14 mouse cellular contexts compared by ENCODE assay signal in genomic region chr10:59966743-59967142, GRCm38 (mm10). TPM values are rescaled to one million over a fixed set of nuclear protein-coding genes. Genes with fewer than 3 reads are reported as not detected.
A peak's percentile ranks its signal among the peaks of the same experiment; 100 is the strongest.
DNase-seq lines count a peak whose midpoint lies in the region; ATAC-seq and TF ChIP-seq lines count a peak whose summit lies in the region.
"Had no signal": no experiment of that assay in that cellular context is flagged by ENCODE, and none has a peak within 500 bp of the region (broad histone marks: within the 10 kb centered on the region; RNA-seq: fewer than 3 reads in every experiment).

No protein-coding gene starts in this region.

- H3K27me3 ChIP-seq in forebrain, embryonic 10.5 days (ENCODE audit: poor library complexity, severe bottlenecking): peaks cover 12% of the 10 kb centered on the region; the same call in 1 of the 2 replicates
- 0 out of 2 replicates have a peak, but pooled peaks cover 2% of the 10 kb centered on the region for H3K27me3 ChIP-seq in forebrain, embryonic 12.5 days
- no peaks in the 10 kb centered on the region for H3K27me3 ChIP-seq in liver, adult 2 months (ENCODE audit: control insufficient read depth, insufficient read depth, low read length)
- peaks cover 8% of the 10 kb centered on the region for H3K27me3 ChIP-seq in liver, embryonic 11.5 days (replicated peaks; ENCODE audit: control insufficient read depth, insufficient read depth, low read length)
- H3K27me3 ChIP-seq in limb, embryonic 13.5 days: no peaks in the 10 kb centered on the region
- H3K27me3 ChIP-seq: stomach, embryonic 15.5 days had no signal

- no peak overlapping the region for H3K9ac ChIP-seq in forebrain, embryonic 12.5 days
- no peak overlapping the region for H3K9ac ChIP-seq in liver, adult 2 months (ENCODE audit: low read depth, low read length)
- H3K9ac ChIP-seq in liver, embryonic 11.5 days (ENCODE audit: low read depth, low read length): no peak overlapping the region
- H3K9ac ChIP-seq in limb, embryonic 13.5 days: no peak overlapping the region
- H3K9ac ChIP-seq: stomach, embryonic 15.5 days had no signal

- peak; percentile 28; the same call in 1 of the 2 replicates for TF ChIP-seq CTCF in liver, adult 2 months (IDR thresholded peaks at IDR 0.05; ENCODE audit: low read depth, low read length)
- TF ChIP-seq CTCF in bone marrow macrophage, adult 2 months (IDR thresholded peaks at IDR 0.05; ENCODE audit: low read depth, low read length): peak; percentile 30; the same call in 1 of the 2 replicates

- H3K9me3 ChIP-seq in forebrain, embryonic 10.5 days: no peaks in the 10 kb centered on the region; the same call in 1 of the 2 replicates
- no peaks in the 10 kb centered on the region for H3K9me3 ChIP-seq in forebrain, embryonic 12.5 days
- no peaks in the 10 kb centered on the region for H3K9me3 ChIP-seq in liver, embryonic 11.5 days (ENCODE audit: control insufficient read depth, low read length)
- no peaks in the 10 kb centered on the region for H3K9me3 ChIP-seq in limb, embryonic 13.5 days
- H3K9me3 ChIP-seq: stomach, embryonic 15.5 days had no signal

- peak overlapping the region; percentile 91; the same call in 1 of the 2 replicates for H3K27ac ChIP-seq in forebrain, embryonic 10.5 days
- no peak overlapping the region for H3K27ac ChIP-seq in forebrain, embryonic 12.5 days
- no peak overlapping the region for H3K27ac ChIP-seq in liver, adult 2 months (replicated peaks; ENCODE audit: insufficient read depth, low read depth, low read length)
- no peak overlapping the region for H3K27ac ChIP-seq in liver, embryonic 11.5 days (ENCODE audit: low read depth, low read length)
- H3K27ac ChIP-seq in bone marrow macrophage, adult 2 months (ENCODE audit: insufficient read depth, low read depth, low read length): no peak overlapping the region
- peak overlapping the region; percentile 99 for H3K27ac ChIP-seq in limb, embryonic 13.5 days
- H3K27ac ChIP-seq: macrophage; stomach, embryonic 15.5 days had no signal

- no peak for DNase-seq in forebrain, embryonic 10.5 days (ENCODE audit: extremely low spot score, low spot score)
- no peak for DNase-seq in liver, adult 2 months (ENCODE audit: extremely low read depth, low read depth, low spot score)
- DNase-seq in liver, embryonic 11.5 days (ENCODE audit: low spot score): no peak
- no peak for DNase-seq in thymus, postnatal 25 days
- DNase-seq in urinary bladder, postnatal 25 days (ENCODE audit: low spot score): no peak
- DNase-seq: cerebellum, postnatal 36 days; gastrocnemius, postnatal 36 days; heart, postnatal 10 days; left cerebral cortex, postnatal 4 days had no signal

- no peak overlapping the region for H3K4me3 ChIP-seq in forebrain, embryonic 10.5 days
- no peak overlapping the region for H3K4me3 ChIP-seq in forebrain, embryonic 12.5 days (replicated peaks)
- no peak overlapping the region for H3K4me3 ChIP-seq in liver, adult 2 months (ENCODE audit: insufficient read depth, low read depth, low read length)
- no peak overlapping the region for H3K4me3 ChIP-seq in liver, embryonic 11.5 days (ENCODE audit: low read depth, low read length)
- no peak overlapping the region for H3K4me3 ChIP-seq in bone marrow macrophage, adult 2 months (ENCODE audit: insufficient read depth, low read length)
- no peak overlapping the region for H3K4me3 ChIP-seq in limb, embryonic 13.5 days
- H3K4me3 ChIP-seq: stomach, embryonic 15.5 days had no signal

- WGBS in forebrain, embryonic 10.5 days: 90% methylated on average over 6 of the region's 6 CpGs
- 91% methylated on average over 6 of the region's 6 CpGs for WGBS in forebrain, embryonic 12.5 days
- 95% methylated on average over 6 of the region's 6 CpGs for WGBS in liver, adult 2 months
- 86% methylated on average over 6 of the region's 6 CpGs for whole genome bisulfite sequencing in liver, embryonic 11.5 days
- WGBS in limb, embryonic 13.5 days: 94% methylated on average over 6 of the region's 6 CpGs

- no peak overlapping the region for H3K4me2 ChIP-seq in forebrain, embryonic 12.5 days
- no peak overlapping the region for H3K4me2 ChIP-seq in liver, embryonic 11.5 days
- no peak overlapping the region for H3K4me2 ChIP-seq in limb, embryonic 13.5 days (replicated peaks)
- H3K4me2 ChIP-seq: stomach, embryonic 15.5 days had no signal

- peaks cover 55% of the 10 kb centered on the region for H3K4me1 ChIP-seq in forebrain, embryonic 10.5 days
- peaks cover 38% of the 10 kb centered on the region for H3K4me1 ChIP-seq in forebrain, embryonic 12.5 days
- H3K4me1 ChIP-seq in liver, adult 2 months (ENCODE audit: control insufficient read depth, insufficient read depth, low read length): peaks cover 7% of the 10 kb centered on the region; the same call in 1 of the 2 replicates
- peaks cover 19% of the 10 kb centered on the region for H3K4me1 ChIP-seq in liver, embryonic 11.5 days (replicated peaks; ENCODE audit: control insufficient read depth, insufficient read depth, low read length)
- H3K4me1 ChIP-seq in bone marrow macrophage, adult 2 months (ENCODE audit: control insufficient read depth, insufficient read depth, low read length): peaks cover 15% of the 10 kb centered on the region
- H3K4me1 ChIP-seq in limb, embryonic 13.5 days: peaks cover 64% of the 10 kb centered on the region

- ATAC-seq in forebrain, embryonic 12.5 days (ENCODE audit: low FRiP score): no peak
- no peak for ATAC-seq in liver, embryonic 11.5 days (replicated peaks; ENCODE audit: low FRiP score)
- ATAC-seq in limb, embryonic 13.5 days (ENCODE audit: low FRiP score, low read depth): no peak

- no peaks in the 10 kb centered on the region for H3K36me3 ChIP-seq in forebrain, embryonic 10.5 days (replicated peaks)
- no peaks in the 10 kb centered on the region for H3K36me3 ChIP-seq in forebrain, embryonic 12.5 days (replicated peaks)
- no peaks in the 10 kb centered on the region for H3K36me3 ChIP-seq in liver, adult 2 months (ENCODE audit: control insufficient read depth, insufficient read depth, low read length)
- no peaks in the 10 kb centered on the region for H3K36me3 ChIP-seq in liver, embryonic 11.5 days (ENCODE audit: control insufficient read depth, insufficient read depth, low read length)
- H3K36me3 ChIP-seq in limb, embryonic 13.5 days: no peaks in the 10 kb centered on the region
- H3K36me3 ChIP-seq: stomach, embryonic 15.5 days had no signal

- no peaks in the 10 kb centered on the region for H3K79me2 ChIP-seq in liver, adult 2 months (ENCODE audit: control insufficient read depth, insufficient read depth, low read length)

- no peak for TF ChIP-seq POLR2A in liver, adult 2 months (IDR thresholded peaks at IDR 0.05; ENCODE audit: extremely low read depth, insufficient read depth, low read length)
- TF ChIP-seq POLR2A in bone marrow macrophage, adult 2 months (IDR thresholded peaks at IDR 0.05; ENCODE audit: borderline replicate concordance, low read depth, low read length): no peak

RNA-seq across cellular contexts. Expression of gene Ddit4, which starts 15.1 kb away (rescaled TPM):
- 32.7 and 35.3 TPM in 2 replicates for polyA plus RNA-seq in forebrain, embryonic 10.5 days (2016; fragmentation: Nextera tagmentation; extraction: Ambion mirVana)
- 58.9 and 61.6 TPM in 2 replicates for polyA plus RNA-seq in forebrain, embryonic 12.5 days (2016; fragmentation: Nextera tagmentation; extraction: Ambion mirVana)
- 5.2 and 8.8 TPM in 2 replicates for total RNA-seq in liver, adult 2 months (2014; rRNA removed)
- polyA plus RNA-seq in liver, adult 2 months (2012; rRNA removed): 13.6 and 16.4 TPM in 2 replicates
- 2.7 and 4.3 TPM in 2 replicates for polyA plus RNA-seq in liver, embryonic 11.5 days (2014; fragmentation: Nextera tagmentation; extraction: Ambion mirVana)
- 3.4 and 3.5 TPM in 2 replicates for polyA plus RNA-seq in bone marrow macrophage, adult 2 months (2012; ENCODE audit: insufficient read depth, insufficient read length, missing spikeins)
- 75.9 and 77.0 TPM in 2 replicates for polyA plus RNA-seq in limb, embryonic 13.5 days (2015; fragmentation: Nextera tagmentation; extraction: Ambion mirVana)

RNA-seq across cellular contexts. Expression of gene Ascc1, which starts 35.9 kb away (rescaled TPM):
- 33.5 and 34.7 TPM in 2 replicates for polyA plus RNA-seq in forebrain, embryonic 10.5 days (2016; fragmentation: Nextera tagmentation; extraction: Ambion mirVana)
- polyA plus RNA-seq in forebrain, embryonic 12.5 days (2016; fragmentation: Nextera tagmentation; extraction: Ambion mirVana): 38.5 and 38.6 TPM in 2 replicates
- 8.5 and 10.8 TPM in 2 replicates for total RNA-seq in liver, adult 2 months (2014; rRNA removed)
- 12.9 and 15.6 TPM in 2 replicates for polyA plus RNA-seq in liver, adult 2 months (2012; rRNA removed)
- 37.2 and 37.4 TPM in 2 replicates for polyA plus RNA-seq in liver, embryonic 11.5 days (2014; fragmentation: Nextera tagmentation; extraction: Ambion mirVana)
- polyA plus RNA-seq in bone marrow macrophage, adult 2 months (2012; ENCODE audit: insufficient read depth, insufficient read length, missing spikeins): 26.5 and 29.3 TPM in 2 replicates
- 44.9 and 46.0 TPM in 2 replicates for polyA plus RNA-seq in limb, embryonic 13.5 days (2015; fragmentation: Nextera tagmentation; extraction: Ambion mirVana)

RNA-seq across cellular contexts. Expression of gene Anapc16, which starts 36.2 kb away (rescaled TPM):
- polyA plus RNA-seq in forebrain, embryonic 10.5 days (2016; fragmentation: Nextera tagmentation; extraction: Ambion mirVana): 96.8 and 108 TPM in 2 replicates
- 100 and 106 TPM in 2 replicates for polyA plus RNA-seq in forebrain, embryonic 12.5 days (2016; fragmentation: Nextera tagmentation; extraction: Ambion mirVana)
- 22.8 and 28.1 TPM in 2 replicates for total RNA-seq in liver, adult 2 months (2014; rRNA removed)
- polyA plus RNA-seq in liver, adult 2 months (2012; rRNA removed): 48.9 and 50.4 TPM in 2 replicates
- 77.4 and 80.0 TPM in 2 replicates for polyA plus RNA-seq in liver, embryonic 11.5 days (2014; fragmentation: Nextera tagmentation; extraction: Ambion mirVana)
- polyA plus RNA-seq in bone marrow macrophage, adult 2 months (2012; ENCODE audit: insufficient read depth, insufficient read length, missing spikeins): 33.2 and 44.1 TPM in 2 replicates
- 128 and 133 TPM in 2 replicates for polyA plus RNA-seq in limb, embryonic 13.5 days (2015; fragmentation: Nextera tagmentation; extraction: Ambion mirVana)

Comparison
In these comparisons a context has a peak if more than half of its experiments do, and no peak if none do; other contexts are left out.
1. H3K27ac ChIP-seq: peak in forebrain, embryonic 10.5 days (single experiment) and limb, embryonic 13.5 days (single experiment); none in forebrain, embryonic 12.5 days (single experiment), liver, adult 2 months (single experiment), liver, embryonic 11.5 days (single experiment) and bone marrow macrophage, adult 2 months (single experiment).